Mouse (Mus musculus): ENCODE measurements around the gene Spata5.
A peak's percentile ranks its signal among the peaks of the same experiment; 100 is the strongest.

Spata5 gene

DNA sequence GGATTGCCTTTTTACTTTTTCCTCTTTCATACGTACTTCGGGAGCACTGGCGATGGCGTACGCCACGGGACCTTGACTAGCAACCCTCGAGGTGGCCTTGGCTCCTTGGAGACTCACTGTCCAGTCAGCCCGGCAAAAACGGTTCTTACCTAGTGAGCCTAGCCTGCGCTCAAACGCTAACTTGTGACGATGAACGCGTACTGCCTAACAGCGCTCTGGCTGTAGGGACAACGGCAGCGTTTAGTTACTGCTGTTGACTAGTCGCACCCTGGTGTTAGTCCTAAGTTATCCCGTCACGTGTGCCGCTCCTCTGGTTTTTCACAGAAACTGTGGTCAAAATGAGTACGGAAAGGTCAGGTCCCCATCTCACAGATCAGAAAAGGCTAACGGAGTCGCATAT is 945 bp downstream of the Spata5 start:
- DNase-seq (ENCODE audit: low read depth, low spot score) = peak; percentile 57

DNA sequence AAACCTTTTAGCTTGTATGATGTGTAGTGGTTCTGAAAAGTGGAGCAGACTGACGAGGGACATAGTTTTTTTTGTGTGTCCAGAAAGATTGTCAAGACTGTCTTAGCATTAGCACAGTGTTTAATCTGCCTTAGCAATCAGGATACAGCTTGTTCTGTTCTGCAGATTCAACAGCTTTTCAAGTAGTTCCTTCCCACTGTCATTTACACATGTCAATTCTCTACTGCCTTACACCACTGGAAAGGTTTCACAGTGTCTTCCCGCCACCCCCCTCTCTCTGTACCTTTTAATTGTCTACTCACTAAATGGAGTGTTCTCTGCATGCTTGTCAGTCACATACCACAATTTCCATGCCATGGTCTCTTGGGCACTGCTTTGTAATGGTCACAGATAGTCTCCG is 1.5 kb downstream of the Spata5 start:
- peak; percentile 40 for DNase-seq (ENCODE audit: low read depth, low spot score)

DNA sequence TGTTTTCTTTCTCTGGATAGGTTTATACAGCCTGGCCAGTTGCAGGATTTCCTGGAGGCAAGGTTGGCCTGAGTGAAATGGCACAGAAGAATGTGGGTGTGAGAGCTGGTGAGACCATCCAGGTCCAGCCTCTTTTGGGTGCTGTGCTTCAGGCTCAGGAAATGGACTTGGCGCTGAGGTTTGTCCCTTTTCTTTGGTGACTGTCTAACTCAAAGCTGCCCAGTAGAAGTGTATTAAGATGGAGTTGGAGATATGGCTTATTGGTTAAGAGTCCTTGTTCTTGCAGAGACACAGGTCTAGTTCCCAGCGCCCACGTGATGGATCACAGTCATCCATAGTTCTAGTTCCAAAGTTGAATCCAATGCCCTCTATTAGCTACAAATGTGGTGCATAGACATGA is 6.4 kb downstream of the Spata5 start:
- no peak for DNase-seq (ENCODE audit: low read depth, low spot score)

DNA sequence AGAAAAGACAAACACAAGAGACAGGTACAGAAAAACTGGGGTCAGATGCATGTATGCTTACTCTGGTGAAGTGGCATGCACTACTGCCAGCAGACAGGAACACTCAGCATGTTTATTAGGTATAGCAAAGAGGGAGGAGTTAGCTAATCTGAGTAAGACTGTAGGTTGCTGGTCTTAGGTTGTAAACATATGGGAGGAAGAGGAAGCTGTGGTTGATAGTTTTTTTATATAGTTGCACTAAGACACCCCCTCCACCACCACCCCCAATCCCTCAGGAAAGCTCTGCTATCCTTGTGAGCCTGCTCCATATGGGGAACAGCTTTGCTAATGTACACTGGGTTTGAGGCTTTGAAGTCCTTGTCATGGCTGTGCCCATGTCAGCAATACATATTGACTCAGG is 10.7 kb downstream of the Spata5 start:
- DNase-seq (ENCODE audit: low read depth, low spot score) = no peak

DNA sequence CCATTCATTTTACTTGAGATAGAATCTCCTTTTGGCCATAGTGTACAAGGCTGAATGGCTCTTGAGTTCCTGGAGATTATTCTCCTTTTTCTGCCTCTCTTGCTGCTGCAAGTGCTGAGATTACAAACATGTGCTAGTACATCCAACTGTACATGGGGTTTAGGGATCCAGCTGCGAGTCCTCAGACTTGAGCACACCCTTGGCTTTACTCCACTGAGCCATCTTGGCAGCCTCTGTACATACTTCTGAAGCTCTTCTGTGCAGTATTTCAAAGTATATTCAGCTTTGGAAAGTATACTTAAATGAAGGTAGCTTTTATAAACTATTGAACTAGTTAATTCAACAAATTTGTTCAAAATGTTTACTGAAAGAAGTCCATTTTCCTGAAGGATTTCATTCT is 20.1 kb downstream of the Spata5 start:
- DNase-seq (ENCODE audit: low read depth, low spot score) = no peak

DNA sequence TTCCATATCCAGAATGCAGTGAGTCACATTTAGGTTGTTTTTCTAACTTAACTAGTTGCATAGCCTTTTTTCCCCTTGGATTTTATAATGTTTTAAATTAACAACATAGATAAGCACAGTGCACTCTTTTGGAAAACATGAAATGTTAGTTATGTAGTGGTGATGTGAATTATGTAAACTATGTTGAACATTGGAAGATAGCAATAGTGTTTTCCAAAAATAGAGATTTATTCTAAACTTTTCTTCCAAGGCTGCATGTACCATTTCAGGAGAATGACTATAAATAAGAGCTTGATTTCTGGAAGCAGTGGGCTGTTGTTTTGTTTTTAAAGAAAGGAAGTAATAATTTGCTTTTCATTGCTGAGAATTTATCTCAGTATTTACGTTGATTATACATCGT is 23.7 kb downstream of the Spata5 start:
- DNase-seq (ENCODE audit: low read depth, low spot score) = no peak

DNA sequence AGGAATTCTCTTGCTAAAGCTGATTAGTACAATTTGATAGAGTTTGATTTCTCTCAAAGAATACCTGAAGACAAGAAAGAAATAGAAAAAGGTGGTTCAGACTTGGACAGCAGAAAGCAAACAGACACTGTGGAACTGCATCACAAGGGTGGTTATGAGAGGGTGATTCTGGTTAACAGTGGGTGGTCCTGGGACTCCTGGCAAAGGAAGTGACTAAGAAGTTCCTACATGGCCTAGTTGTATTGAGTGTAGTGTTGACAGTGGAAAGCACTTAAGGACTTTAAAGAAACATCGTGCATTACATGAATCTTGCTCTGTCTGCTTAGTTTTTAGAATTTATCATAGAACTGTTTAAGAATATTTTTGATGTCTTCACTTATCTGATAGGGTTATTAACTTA is 36.3 kb downstream of the Spata5 start:
- DNase-seq (ENCODE audit: low read depth, low spot score) = no peak

DNA sequence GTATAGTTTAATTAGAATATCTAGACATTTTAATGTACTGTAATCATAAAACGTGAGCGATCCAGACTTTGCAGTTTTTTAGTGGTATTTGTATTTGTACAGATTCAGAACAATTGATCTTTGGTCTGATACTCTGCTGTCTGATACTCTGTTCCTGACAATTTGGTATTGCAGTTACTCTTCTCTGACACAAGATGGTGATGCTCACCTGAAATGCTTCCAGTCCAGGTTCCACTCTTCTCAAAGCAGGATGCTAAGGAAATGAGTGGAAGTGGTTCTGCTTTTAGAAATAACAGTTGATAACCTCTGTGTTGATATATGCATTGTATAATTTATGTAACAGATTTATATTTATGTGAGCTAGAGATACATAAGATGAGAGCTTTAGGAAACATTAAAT is 48.5 kb downstream of the Spata5 start:
- DNase-seq (ENCODE audit: low read depth, low spot score) = peak; percentile 54

DNA sequence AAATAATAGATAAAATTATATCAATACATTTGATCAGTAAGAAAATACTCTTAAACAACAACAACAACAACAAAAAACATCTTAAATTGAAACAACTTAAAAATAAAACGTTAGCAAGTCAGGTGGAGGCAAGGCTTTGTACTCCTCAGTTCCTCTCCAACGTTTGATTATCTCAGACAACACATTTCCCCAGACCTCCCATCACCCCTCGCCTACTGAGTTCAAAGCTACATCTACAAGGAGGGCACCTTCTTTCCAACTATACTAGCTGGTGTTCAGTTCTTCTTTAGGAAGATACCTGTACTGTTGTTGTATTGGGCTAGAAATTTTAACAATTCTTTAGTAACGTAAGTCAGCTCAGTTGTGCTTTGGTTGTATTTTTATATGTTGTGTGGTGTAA is 49.7 kb downstream of the Spata5 start:
- no peak for DNase-seq (ENCODE audit: low read depth, low spot score)

DNA sequence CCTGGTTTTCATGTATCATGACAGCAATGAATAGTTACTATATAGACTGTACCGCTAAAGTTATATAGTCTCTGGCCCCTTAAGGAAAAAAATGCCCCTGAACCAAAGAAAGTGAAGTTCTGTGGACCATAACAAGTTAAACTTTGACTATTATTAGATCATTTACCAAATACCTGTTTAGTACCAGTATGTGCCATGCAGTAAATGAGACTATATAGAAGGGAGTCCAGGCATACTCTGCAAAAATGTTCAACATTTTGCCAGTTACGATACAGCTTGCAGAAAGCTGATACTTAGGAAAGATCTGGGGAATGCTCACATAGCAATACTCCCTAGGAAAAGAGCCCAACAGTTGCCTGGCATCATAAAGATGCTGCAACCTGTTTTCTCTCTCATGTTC is 51.2 kb downstream of the Spata5 start:
- no peak for DNase-seq (ENCODE audit: low read depth, low spot score)

DNA sequence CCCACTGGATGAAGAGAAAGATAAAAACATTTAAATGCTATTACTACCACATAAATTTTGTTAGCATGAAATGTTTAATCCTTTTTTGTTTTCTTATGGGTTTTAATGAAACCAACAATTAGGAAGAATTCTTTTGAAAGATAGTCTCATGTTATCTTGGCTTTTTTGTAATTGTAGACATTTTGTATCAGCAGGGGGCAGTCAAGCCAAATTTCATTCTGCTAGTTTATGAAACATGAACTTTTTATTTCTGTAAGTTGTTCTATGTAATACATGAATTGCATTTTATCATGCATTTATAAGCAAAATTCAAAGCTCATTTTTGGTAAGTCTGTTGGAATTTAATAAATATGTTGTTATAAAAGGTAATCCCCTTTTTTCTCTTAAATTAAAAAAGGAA is 52.8 kb downstream of the Spata5 start:
- peak; percentile 71 for DNase-seq (ENCODE audit: low read depth, low spot score)

DNA sequence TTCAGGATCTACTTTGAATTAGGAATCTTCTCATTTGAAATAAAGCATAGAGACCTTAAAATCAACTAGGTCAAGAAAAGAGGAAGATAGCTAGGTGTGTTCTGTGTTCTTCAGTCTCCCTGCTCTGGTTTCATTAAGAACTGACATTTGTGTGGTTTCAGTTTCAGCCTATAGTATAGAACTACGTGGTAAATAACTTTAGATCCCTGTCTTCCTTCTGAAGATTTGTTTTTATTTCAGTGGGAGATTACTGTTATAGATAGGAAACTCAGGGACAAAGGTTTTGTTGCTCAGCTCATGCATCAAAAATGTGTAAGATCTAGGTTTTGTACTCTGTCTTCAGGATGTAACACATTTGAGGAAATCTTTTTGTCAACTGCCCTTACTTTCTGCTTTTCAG is 56.8 kb downstream of the Spata5 start:
- DNase-seq (ENCODE audit: low read depth, low spot score) = peak; percentile 23

DNA sequence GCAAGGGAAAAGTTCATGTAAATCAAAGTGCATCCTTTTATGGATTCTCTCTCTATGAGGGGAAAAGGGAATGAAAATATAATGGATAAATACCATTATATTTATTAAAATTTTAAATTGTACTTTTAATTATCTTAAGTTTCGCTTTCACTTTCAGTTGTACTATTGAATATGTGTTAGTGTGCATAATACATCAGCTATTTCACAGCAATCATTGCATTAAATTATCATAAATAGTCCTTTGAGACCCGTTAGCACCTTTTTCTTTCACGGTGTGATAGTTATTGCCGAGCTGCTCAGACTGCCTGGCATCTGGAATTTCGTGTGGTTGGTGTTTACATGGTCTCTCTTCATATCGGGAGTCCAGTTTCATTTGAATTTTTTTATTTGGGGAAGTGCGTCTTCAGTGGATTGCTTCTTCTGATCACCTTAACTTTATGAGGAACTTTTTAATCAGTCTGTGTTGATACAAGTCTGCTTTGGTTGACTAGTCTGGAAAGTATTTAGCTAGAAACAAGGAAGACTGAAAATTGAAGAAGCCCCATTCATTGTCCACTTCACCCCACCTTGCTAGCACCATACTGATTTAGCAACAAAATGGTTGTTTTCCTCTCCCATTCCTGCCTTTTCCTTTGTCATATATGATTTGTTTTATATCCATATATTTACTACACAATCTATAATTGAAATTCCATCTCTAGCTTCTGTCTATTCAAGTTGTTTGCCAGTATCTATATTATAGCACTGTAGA is 57.9 kb downstream of the Spata5 start:
- no peak for DNase-seq (ENCODE audit: low read depth, low spot score)

DNA sequence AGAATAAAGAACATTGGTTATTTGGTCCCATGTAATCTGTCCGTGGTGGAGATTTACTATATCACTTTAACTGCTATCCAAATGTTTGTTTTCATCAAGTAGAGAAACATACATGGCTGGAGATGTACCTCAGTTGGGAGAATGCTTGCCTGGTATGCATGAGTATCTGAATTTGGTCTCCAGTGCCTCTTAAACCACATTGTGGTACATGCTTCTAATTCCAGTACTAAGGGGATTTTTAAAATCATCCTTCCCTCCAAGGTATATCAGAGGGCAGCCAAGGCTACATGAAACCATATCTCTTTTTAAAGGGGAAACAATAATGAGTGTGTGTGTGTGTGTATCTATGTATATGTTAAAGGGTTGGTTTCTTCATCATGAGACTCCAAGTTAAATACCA is 60.1 kb downstream of the Spata5 start:
- no peak for DNase-seq (ENCODE audit: low read depth, low spot score)

DNA sequence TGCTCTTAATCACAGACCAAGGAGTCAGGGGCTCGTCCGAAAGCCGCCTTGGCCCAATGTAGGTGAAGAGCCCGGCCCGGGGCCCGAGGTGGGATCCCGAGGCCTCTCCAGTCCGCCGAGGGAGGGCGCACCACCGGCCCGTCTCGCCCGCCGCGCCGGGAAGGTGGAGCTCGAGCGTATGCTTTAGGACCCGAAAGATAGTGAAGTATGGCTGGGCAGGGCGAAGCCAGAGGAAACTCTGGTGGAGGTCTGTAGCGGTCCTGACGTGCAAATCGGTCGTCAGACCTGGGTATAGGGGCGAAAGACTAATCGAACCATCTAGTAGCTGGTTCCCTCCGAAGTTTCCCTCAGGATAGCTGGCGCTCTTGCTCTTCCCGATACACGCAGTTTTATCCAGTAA is 61.6 kb downstream of the Spata5 start:
- no peak for DNase-seq (ENCODE audit: low read depth, low spot score)

DNA sequence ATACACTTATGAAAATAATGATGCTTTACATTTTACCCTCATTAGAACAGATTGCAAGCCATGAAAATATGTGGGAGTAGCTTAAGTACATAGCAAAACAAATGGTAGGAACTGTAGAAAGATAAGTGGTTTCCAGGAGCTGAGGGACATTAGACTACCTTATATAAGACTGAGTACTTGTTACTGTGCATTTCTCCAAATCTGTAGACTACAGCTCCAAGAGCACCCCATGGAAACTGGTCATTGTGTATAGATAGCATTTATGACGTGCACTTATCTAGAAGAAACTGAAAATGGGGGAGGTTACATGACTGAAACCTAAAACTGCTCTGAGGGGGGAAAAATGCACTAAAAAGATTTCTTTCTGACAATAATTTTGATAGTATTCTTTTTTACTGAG is 63.0 kb downstream of the Spata5 start:
- no peak for DNase-seq (ENCODE audit: low read depth, low spot score)

DNA sequence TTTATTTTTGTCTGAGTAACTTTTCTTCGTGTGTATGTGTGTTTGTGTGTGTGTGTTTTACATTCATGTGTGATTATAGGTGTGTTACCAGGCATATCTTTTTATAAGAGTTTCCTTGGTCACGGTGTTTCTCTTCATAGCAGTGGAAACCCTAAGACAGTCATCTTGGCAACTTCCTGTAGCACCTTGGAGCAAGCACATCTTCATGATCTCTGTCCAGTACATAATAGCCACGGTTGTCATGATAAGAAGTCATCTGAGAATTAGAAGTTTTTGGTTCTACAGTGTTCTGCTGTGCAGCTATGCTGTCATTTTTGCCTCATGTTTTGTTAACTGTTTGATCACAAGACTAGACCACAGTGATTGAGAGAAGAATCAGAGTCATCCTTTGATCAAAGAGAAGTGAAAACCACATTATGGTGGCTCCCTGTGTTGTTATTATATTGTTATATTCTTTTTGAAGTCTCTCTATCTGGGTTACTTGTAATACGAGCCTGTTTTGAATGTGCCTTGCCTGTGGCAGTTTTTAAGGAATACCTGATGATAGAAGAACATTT is 64.1 kb downstream of the Spata5 start:
- DNase-seq (ENCODE audit: low read depth, low spot score) = no peak

DNA sequence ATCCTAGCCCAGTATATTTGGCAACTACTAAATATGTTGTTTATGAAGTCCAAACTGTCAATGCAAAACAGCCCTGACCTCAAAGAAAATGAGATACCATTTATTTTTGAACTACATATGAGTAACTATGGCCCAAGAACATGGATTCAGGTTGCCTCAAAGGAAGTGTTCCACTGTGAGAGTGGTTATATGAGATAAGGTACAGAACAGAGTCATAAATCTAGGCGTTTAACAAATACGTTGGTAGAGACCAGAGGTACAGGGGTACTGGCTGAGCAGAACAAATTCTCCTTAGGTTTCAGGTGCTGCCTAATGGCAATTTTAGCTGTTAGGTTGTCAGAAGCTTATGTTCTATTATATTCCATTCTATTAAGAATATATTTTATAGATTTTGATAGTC is 67.9 kb downstream of the Spata5 start:
- no peak for DNase-seq (ENCODE audit: low read depth, low spot score)

DNA sequence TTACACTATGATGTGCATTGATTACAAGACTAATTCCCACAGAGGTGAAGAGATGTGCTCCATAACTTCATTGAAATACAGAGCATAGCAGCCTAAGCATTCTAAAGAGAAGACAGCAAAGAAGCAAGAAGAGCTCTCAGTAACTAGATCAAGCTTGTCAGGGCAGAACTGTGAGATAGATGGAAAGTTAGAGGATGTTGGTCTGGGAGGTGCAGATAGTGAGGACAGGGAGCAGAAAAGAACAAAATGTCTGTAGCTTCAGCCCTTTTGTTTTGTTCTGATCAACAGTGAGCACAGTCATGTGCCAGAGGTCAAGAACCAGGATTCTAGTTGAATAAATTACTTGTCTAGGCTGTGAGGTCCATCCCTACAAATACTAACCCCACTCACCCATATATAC is 68.5 kb downstream of the Spata5 start:
- no peak for DNase-seq (ENCODE audit: low read depth, low spot score)

DNA sequence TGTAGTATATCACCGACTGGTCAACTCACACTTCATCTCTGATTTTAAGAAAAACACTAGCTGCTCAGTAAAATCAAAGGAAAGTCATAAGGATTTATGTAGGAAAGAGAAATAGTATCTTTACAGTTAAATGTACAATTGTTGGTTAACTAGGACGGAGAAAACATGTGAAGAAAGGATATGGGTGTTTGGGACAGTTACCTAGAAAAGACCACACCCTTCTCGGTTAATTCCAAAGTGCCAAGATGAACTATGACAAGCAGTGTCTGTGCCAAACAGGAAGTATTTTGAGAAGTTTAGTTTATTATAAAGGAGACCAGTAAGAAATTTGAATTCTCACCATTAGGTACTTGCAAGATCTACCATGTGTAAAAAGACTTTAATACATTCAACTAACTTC is 70.3 kb downstream of the Spata5 start:
- DNase-seq (ENCODE audit: low read depth, low spot score) = no peak

DNA sequence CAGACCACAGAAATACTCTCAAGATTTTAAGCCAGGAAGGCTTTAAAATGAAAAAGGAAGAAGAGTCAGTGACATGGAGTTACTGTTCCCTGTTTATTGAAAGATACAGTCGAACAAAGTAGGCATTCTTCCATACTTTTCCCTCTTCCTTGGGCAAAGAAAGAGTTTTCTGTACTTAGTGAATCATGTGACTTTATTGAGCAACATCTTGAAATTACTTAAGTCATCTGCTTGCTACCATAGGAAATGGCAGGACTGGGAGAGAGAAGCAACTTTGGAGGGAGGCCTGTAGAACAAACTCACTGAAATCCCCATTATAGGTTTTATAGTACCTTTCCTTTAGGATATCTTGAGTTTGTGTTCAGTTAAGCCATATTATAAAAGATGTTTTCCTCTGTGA is 81.2 kb downstream of the Spata5 start:
- peak; percentile 64 for DNase-seq (ENCODE audit: low read depth, low spot score)

DNA sequence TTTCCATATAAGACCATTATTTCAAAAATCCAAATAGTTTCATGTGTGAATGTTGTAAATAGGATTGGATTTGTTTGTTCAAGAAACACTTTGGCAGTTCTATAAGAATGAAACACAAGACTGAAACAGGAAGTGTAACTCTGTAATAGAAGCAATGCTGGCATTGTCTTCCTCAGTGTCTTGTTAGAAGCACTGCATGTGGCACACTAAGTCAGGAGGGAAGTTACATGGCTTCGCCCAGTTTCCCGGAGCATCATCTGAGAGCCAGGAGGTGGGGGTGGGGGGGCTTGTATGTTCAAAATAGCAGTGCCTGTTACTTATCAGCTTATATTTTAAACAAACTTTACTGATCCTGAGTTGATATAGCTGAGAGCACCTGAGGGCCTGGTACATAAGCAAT is 82.9 kb downstream of the Spata5 start:
- peak; percentile 9 for DNase-seq (ENCODE audit: low read depth, low spot score)

DNA sequence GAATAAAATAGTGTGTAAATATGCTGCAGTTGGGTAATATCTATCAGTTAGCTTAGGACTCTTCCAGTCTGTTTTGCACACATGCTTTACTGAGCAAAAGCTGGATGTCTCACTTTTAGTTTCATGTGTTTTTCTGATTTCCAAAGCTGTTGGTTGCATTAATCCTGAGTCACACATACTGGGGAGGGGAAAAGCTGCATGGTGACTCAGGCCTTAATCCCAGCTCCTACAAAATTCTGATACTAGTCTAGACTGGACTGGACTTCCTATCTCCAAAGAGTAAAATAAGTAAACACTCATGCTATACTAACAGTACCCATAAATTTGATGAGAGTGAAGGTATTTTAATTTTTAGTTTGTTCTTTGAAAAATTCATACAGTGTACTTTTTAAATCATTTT is 84.2 kb downstream of the Spata5 start:
- DNase-seq (ENCODE audit: low read depth, low spot score) = peak; percentile 85
